Mouse (Mus musculus) spleen, postnatal 10 days (tissue): ENCODE data around the gene Lamb1.

Experiments used
- DNase-seq, 2 experiments: peaks; one replicate each; pipeline ENCODE4 v3.0.0; 2021 to 2022; ENCODE audit warnings: low spot score in 2 of 2

Gene Lamb1

DNA sequence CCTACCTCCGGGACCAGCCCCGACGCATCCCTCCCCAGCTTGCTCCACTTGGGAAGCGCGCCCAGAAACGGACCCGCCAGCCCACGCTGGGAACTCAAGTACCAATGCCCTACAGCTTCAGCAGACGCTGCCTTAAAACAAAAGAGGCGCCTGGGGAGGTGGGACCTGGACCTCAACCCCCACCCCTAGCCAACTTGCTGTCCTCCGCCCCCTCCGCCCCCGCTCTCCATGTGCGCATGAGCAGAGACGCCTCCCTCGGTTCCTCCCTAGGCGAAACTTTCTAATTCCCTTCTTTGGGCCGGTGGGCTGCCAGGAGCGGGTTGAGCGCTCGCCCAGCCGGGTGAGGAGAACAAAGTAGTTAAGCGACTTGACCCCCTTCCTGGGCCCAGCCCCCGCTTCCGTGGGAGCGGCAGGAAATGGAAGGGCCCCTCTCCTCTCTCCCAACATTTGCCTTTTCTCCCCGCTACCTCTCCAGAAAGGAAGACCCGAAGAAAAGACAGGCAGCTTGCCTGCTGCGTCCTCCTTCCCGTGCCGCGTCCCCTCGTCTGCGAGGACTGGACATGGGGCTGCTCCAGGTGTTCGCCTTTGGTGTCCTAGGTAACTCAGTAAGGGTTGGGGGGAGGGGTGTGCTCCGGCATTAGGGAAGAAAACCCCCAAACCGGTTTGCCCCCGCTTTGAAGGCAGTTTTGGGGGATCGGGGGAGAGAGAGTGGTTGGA, at the start of gene Lamb1:
Gene Lamb1 (plus strand): TSS at position 230 of the 717 bp plus-strand sequence.
- DNase-seq = no peak

- DNase-seq = no peak
Observed at GRCm38 (mm10) chr12:31217232-31217631, 47.8 kb upstream of the Lamb1 start.

GRCm38 (mm10) chr12:31218774-31219173, 46.3 kb upstream of the Lamb1 start:
- DNase-seq = no peak

GRCm38 (mm10) chr12:31221522-31221921, 43.5 kb upstream of the Lamb1 start:
- no peak for DNase-seq

GRCm38 (mm10) chr12:31222282-31222681, 42.8 kb upstream of the Lamb1 start:
- DNase-seq = no peak

DNA sequence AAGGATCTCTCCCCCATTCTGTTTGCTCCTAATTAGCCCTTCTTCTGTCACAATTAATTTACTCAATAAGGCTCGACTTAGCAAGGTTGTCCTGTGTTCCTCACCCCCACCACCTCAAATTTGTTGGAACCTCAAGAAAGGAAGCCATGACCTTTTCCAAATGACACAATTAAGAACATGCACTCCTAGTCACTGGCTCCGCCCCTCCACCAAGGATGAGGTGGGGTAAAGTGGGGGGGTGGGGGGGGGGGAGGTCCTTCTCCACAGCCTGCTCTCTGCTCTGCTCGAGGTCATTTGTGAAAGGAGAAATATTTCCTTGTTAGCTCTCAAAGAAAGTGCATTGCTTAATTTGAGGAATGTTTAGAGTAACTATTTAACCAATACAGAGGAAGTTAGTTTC, 42.3 kb upstream of the Lamb1 start:
- no peak for DNase-seq

DNA sequence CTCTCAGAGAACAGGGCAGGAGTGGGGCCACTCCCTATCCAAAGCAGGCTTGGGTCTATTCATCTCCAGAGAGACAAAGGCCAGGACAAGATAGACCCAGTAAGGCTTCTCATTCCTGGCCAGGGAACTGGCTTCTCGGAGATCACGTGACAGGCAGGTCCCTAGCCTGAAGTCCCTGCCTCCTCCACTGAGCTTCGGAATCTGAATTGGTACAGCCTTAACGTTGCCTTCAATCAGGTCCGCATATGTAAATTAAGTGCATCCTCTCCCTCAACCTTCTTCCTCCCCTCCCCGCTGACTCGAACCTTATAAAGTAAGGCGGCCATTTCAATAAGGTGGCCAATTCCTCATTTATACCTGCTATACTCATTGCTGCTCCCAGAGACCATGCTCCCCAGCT, 39.6 kb upstream of the Lamb1 start:
- no peak for DNase-seq

GRCm38 (mm10) chr12:31227167-31227566, 37.9 kb upstream of the Lamb1 start:
- DNase-seq = no peak

GRCm38 (mm10) chr12:31228878-31229277, 36.2 kb upstream of the Lamb1 start:
- no peak for DNase-seq

DNA sequence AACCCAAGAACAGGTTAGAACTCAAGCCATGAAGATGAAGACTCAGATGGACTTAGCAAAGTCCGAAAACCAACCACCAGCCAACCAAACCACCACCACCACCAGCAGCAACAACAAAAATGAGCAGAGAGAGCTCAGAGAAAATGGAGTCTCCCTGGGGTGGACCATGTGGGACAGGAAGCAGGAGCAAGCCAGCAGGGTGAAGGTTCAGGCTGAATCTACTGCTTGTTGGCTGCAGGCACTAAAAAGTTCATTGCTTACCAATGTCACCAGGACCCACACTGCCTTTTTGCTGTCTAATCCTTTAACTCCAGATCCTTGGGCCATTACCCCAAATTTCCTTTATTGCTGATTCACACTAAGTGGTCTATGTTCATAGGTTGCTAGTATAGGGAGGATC, 32.4 kb upstream of the Lamb1 start:
- no peak for DNase-seq

DNA sequence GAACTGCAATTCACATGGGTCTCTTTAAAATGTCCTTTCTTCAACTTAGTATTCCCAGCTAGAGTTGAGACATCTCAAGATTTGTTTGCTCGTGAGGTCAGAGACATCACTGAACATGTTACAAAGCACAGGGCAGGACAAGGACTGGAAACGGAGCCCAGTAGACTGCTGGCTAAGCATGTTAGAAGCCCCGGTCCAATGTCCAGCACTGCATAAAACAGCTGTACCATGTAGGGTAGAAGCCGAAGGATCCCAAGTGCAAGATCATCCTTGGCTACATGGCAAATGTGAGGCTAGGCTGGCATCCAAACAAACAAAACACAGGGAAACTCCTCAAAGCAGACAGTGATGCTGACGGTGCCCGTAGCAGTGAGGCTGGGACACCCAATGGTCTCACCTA, 30.0 kb upstream of the Lamb1 start:
- no peak for DNase-seq

DNA sequence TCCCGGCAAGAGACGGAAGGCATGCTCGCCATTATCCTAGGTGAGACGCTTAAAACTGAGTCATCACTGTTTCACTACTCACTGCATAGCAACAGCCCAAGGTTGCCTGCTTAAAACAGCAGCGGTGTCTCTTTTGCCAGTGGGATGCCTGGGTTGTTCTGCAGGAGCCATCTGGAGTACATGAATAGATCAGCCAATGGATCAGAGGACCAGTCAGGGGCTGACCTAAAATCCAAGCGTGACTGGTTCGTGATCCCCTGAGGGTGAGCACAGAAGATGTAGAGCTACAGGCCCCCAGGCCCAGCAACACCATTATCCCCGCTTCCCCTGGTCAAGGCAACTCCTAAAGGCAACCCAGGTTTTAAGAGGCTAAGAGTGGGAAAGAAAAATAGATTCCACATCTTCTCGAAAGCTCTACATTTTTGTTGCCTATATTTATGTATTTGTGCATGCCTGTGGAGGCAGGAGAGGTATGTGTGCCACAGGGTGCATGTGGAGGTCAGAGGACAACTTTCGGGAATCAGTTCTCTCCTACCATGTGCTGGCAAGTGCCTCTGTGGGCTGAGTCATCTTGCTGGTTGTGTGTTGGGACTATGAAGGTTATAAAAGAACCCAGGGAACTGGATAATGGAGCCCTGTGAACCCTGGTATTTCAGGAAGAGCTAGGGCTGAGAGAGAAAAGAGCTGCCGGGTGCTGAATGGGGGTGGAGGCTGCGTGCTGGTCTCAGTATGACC, 28.0 kb upstream of the Lamb1 start:
- no peak for DNase-seq

DNA sequence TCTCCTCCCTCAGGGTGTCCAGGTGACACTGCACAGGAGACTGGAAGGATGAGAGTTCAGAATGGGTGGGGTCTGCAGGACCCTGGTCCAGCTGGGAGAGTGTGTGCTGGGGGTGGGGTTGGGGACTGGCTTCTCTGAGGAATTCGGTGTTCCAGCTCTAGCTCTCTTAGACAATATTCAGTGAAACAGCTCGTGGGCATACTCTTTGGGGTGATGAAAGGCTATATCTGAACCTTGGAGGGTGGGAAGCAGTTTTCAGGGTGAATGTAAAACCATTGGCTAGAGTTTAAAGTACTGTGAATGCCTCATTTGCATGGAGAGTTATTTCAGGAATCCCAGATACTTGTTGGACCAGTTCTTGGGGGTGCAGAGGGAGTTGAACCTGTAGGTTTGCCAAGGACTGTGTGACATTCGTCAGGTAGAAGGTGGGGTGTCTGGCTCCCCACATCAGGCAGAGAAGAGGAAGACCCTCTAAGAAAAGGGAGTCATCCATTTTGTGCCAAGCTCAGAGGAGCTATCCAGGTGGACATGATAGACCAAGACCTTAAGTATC, 25.9 kb upstream of the Lamb1 start:
- no peak for DNase-seq

- no peak for DNase-seq
Observed at GRCm38 (mm10) chr12:31239798-31240197, 25.2 kb upstream of the Lamb1 start.

DNA sequence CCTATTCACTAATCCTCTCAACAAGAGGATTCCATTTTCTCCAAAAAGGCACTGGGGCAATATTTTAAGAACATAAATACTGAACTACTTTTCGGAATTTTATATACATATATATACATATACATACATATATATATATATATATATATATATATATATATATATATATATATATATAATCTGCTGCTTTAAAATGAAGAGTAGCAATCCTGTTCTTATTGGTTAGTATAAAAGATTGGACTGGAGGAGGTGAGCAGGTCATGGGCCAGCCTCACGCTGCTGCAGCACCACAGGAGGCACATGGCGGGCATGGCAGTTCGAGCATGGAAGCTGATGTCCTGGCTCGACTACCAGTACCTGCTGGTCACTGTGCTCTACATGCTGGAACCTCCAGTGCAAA, 24.6 kb upstream of the Lamb1 start, which contains the start of gene Gm6993:
Gene Gm6993 (plus strand): TSS at position 301 of the 400 bp plus-strand sequence.
- DNase-seq = no peak

- no peak for DNase-seq
Observed at GRCm38 (mm10) chr12:31241595-31242342, 23.3 kb upstream of the Lamb1 start.

DNA sequence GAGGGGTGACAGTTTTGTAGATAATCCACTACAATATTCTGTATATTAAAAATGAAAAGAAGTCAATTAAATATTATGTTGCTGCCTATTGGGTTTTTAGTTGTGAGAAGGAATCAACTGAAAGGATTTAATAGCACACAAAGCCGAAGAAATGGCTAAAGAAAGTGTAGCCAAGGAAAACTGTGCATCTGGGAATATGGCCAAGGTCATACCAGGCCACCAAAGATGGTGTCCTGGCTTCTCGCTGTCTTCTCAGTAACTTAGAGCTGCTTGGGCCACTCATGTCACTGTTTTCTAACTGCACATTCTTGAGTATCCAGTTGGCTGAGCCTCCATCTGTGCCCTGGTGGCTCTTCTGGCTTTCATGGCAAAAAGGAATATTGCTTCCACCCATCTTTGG, 21.0 kb upstream of the Lamb1 start:
- DNase-seq = no peak

- DNase-seq = no peak
Observed at GRCm38 (mm10) chr12:31244691-31245090, 20.3 kb upstream of the Lamb1 start.

DNA sequence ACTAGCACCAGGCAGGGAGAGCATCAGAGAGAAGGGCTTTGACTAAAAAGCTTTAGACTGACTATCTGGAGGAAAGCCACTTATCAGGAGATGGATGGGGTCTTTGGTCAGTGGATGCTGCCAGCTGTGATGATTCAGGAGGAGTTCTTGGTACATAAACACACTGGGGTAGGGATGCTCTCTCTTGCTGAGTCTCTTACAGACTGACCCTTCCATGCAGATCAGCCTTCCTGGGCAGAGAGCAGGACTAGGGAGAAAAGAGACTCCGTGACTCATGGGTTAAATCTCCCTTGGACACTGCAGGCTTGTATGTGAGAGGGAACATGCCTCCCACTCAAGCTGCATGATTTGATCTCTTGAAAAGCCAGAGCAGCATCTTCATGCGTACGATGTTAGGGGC, 18.9 kb upstream of the Lamb1 start:
- no peak for DNase-seq

DNA sequence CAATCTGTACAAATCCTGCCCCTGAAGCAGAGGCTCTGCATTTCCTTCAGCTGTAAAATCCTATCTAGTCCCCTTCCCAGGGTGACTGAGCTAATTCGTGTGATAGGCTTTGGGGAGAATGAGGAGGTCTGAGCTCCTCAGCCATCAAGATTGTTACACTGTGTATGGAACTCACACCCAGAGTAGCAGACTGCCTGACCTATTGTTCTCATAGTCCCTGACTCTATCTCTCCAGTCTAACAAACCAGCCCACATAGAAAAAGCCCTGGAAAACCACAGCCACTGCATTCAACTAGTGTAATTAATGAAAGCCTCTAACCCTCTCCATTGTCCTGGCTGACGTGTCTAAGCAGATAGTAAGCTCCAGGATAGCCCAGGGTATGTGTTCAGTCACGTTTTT, 18.4 kb upstream of the Lamb1 start:
- DNase-seq = no peak

DNA sequence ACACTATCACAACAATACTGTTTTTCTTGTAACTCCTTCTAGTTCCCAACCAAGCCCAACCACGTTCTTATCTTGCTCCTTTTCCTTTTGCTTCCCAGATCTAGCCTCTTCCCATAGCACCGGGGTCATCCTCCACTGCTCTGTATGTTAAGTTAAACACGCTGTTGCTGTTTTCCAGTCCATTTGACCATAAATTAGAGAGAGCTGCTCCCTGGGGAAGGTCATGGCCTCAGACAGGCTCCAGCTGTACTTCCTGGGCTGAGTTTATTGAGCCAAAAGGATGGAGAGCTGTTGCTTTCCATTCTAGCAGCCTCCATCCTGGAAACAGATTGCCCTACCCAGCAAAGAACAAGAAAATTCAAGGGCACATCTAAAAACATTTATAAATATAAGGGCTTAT, 16.9 kb upstream of the Lamb1 start:
- no peak for DNase-seq

DNA sequence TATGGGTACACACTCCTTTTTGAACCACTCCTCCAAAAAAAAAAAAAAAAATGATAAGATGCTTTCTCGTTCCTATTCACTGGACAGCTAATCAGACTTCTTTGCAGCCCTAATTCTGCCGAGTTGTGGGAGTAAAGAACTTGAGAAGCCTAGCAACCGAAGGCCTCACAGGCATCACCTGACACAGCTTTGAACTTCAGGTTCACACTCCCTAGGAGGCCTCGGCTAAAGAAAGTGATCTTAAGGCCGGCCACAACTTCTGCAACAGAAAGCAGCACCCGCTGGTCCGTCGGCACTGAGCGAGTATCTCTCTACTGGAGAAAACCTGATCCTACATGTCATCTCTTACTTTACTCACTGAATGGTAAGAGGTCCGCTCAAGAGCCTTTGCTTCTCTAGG, 16.4 kb upstream of the Lamb1 start:
- no peak for DNase-seq
